Mouse (Mus musculus): ENCODE data around the gene Mcu. TPM values are rescaled to one million over a fixed set of nuclear protein-coding genes. Genes with fewer than 3 reads are reported as not detected.

Mcu gene
- polyA plus RNA-seq (2014; fragmentation: Nextera tagmentation; extraction: Ambion mirVana), result 22.3 and 24.2 TPM in 2 replicates

GRCm38 (mm10) chr10:59616522-59616921 lies at the start of gene Mcu:
Gene Mcu (minus strand): TSS chr10:59616692.
- H3K4me3 ChIP-seq (ENCODE audit: low read depth, low read length), result peak within 1 kb of the TSS; percentile 92
- ATAC-seq (replicated peaks; ENCODE audit: low FRiP score), result peak; percentile 100
- H3K27me3 ChIP-seq (replicated peaks; ENCODE audit: control insufficient read depth, insufficient read depth, low read length), result no peaks in the 10 kb centered on the region
- H3K36me3 ChIP-seq (ENCODE audit: control insufficient read depth, insufficient read depth, low read length), result no peaks in the 10 kb centered on the region; the same call in 1 of the 2 replicates
- H3K9ac ChIP-seq (ENCODE audit: low read depth, low read length), result peak within 1 kb of the TSS; percentile 86
- H3K4me2 ChIP-seq, result peak within 1 kb of the TSS; percentile 85
- no peaks in the 10 kb centered on the region for H3K9me3 ChIP-seq (ENCODE audit: control insufficient read depth, low read length)
- 0 out of 2 replicates have a peak, but pooled peaks cover 2% of the 10 kb centered on the region for H3K4me1 ChIP-seq (replicated peaks; ENCODE audit: control insufficient read depth, insufficient read depth, low read length)
- peak within 1 kb of the TSS; percentile 74 for H3K27ac ChIP-seq (ENCODE audit: low read depth, low read length)
- peak; percentile 94 for DNase-seq (ENCODE audit: low spot score)
- WGBS, result 1% methylated on average over 36 of the region's 36 CpGs

GRCm38 (mm10) chr10:59665503-59666291 lies 49.2 kb upstream of the Mcu start:
- H3K27me3 ChIP-seq (replicated peaks; ENCODE audit: control insufficient read depth, insufficient read depth, low read length), result no peaks in the 10 kb centered on the region
- H3K9ac ChIP-seq (ENCODE audit: low read depth, low read length), result no peak overlapping the region
- H3K4me2 ChIP-seq, result no peak overlapping the region; the same call in 1 of the 2 replicates
- WGBS, result 58% methylated on average over 13 of the region's 13 CpGs
- H3K4me3 ChIP-seq (ENCODE audit: low read depth, low read length), result no peak overlapping the region
- ATAC-seq (replicated peaks; ENCODE audit: low FRiP score) (peak; percentile 45), DNase-seq (ENCODE audit: low spot score) (no peak)
- H3K4me1 ChIP-seq (replicated peaks; ENCODE audit: control insufficient read depth, insufficient read depth, low read length), result peaks cover 5% of the 10 kb centered on the region; the same call in 1 of the 2 replicates
- no peaks in the 10 kb centered on the region for H3K36me3 ChIP-seq (ENCODE audit: control insufficient read depth, insufficient read depth, low read length)
- no peak overlapping the region for H3K27ac ChIP-seq (ENCODE audit: low read depth, low read length)
- H3K9me3 ChIP-seq (ENCODE audit: control insufficient read depth, low read length), result 0 out of 2 replicates have a peak, but pooled peaks cover 1% of the 10 kb centered on the region

DNA sequence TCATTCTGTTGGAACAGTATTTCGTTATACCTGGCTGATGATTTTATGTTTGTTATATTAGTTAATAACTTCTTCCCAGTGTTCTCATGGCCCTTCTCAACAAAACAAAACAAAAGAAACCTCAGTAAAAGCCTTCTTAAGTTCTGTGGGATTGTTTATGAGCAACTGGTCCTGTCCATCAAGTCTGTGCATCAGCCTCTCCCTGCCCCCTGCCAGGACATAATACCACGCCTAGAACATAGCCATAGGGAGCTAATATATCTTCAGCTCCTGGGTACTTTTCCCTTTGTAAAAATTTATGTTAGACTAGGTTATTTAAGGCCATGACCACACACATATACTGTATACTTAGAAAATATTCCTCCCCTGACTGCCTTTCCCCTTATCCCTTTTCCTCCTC lies 48.3 kb upstream of the Mcu start:
- WGBS, result 71% methylated on average over 2 of the region's 2 CpGs

DNA sequence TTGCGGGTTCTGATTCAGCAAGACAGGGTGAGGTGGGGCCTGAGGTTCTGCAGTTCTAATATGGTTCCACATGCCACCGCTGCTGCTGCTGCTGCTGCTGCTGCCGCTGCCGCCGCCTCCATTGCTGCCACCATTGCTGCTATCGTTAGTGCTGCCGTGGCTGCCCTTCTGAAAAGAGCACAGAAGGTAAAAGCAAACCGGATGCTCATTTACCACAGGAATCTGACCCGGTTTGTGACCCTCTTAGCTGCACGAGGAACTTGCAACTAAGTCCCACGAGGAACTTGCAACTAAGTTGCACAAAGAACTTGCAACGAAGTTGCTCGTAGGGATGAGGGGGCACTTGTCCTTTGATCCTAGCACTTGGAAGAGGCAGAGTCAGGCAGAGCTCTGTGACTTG lies 40.3 kb upstream of the Mcu start:
- 0 out of 2 replicates have a peak, but pooled peaks cover 5% of the 10 kb centered on the region for H3K9me3 ChIP-seq (ENCODE audit: control insufficient read depth, low read length)
- ATAC-seq (replicated peaks; ENCODE audit: low FRiP score), result no peak
- H3K27ac ChIP-seq (ENCODE audit: low read depth, low read length), result no peak overlapping the region
- no peaks in the 10 kb centered on the region for H3K4me1 ChIP-seq (replicated peaks; ENCODE audit: control insufficient read depth, insufficient read depth, low read length)
- no peak overlapping the region for H3K4me2 ChIP-seq
- H3K9ac ChIP-seq (ENCODE audit: low read depth, low read length), result no peak overlapping the region
- H3K36me3 ChIP-seq (ENCODE audit: control insufficient read depth, insufficient read depth, low read length), result no peaks in the 10 kb centered on the region
- no peaks in the 10 kb centered on the region for H3K27me3 ChIP-seq (replicated peaks; ENCODE audit: control insufficient read depth, insufficient read depth, low read length)
- no peak for DNase-seq (ENCODE audit: low spot score)
- WGBS, result 65% methylated on average over 13 of the region's 13 CpGs
- H3K4me3 ChIP-seq (ENCODE audit: low read depth, low read length), result no peak overlapping the region

More for the DNA sequence above, 48.3 kb upstream of the Mcu start:
- H3K9ac ChIP-seq (ENCODE audit: low read depth, low read length), result no peak overlapping the region
- ATAC-seq (replicated peaks; ENCODE audit: low FRiP score) (no peak), DNase-seq (ENCODE audit: low spot score) (no peak)
- no peaks in the 10 kb centered on the region for H3K27me3 ChIP-seq (replicated peaks; ENCODE audit: control insufficient read depth, insufficient read depth, low read length)
- H3K4me2 ChIP-seq, result no peak overlapping the region
- H3K9me3 ChIP-seq (ENCODE audit: control insufficient read depth, low read length), result 0 out of 2 replicates have a peak, but pooled peaks cover 5% of the 10 kb centered on the region
- H3K4me1 ChIP-seq (replicated peaks; ENCODE audit: control insufficient read depth, insufficient read depth, low read length), result peaks cover 5% of the 10 kb centered on the region; the same call in 1 of the 2 replicates
- no peaks in the 10 kb centered on the region for H3K36me3 ChIP-seq (ENCODE audit: control insufficient read depth, insufficient read depth, low read length)
- no peak overlapping the region for H3K27ac ChIP-seq (ENCODE audit: low read depth, low read length)
- no peak overlapping the region for H3K4me3 ChIP-seq (ENCODE audit: low read depth, low read length)

DNA sequence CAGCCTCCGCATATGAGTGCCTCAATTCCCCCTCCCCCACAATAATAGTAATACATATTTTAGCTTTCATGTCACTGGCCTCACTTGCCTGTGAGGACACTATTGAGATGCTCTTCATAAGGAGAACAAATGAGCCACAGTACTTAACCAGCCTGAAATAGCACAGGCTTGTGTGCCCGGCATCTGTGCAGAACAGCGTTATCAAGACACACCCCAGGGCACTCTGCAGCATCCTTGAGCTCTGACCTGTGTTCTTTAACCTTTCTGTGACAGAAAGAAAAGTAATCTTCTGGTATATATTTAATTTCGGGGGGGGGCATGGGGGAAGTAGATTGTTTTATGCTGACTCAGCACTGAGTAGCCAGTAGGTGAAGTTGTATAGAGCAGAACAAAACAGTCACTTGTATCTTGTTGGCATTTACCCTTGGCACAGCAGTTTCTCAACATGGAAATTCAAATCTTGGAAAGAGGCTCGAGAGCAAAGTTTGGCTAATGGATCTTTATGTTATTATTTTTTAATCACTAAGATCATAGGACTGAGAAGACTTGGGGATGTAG lies 30.4 kb upstream of the Mcu start:
- H3K4me3 ChIP-seq (ENCODE audit: low read depth, low read length), result no peak overlapping the region
- H3K4me1 ChIP-seq (replicated peaks; ENCODE audit: control insufficient read depth, insufficient read depth, low read length), result no peaks in the 10 kb centered on the region
- H3K36me3 ChIP-seq (ENCODE audit: control insufficient read depth, insufficient read depth, low read length), result no peaks in the 10 kb centered on the region
- no peak overlapping the region for H3K27ac ChIP-seq (ENCODE audit: low read depth, low read length)
- no peak for ATAC-seq (replicated peaks; ENCODE audit: low FRiP score)
- no peaks in the 10 kb centered on the region for H3K27me3 ChIP-seq (replicated peaks; ENCODE audit: control insufficient read depth, insufficient read depth, low read length)
- H3K4me2 ChIP-seq, result no peak overlapping the region
- WGBS, result 88% methylated on average over 5 of the region's 5 CpGs
- no peak overlapping the region for H3K9ac ChIP-seq (ENCODE audit: low read depth, low read length)
- H3K9me3 ChIP-seq (ENCODE audit: control insufficient read depth, low read length), result no peaks in the 10 kb centered on the region; the same call in 1 of the 2 replicates
- DNase-seq (ENCODE audit: low spot score), result no peak

GRCm38 (mm10) chr10:59645153-59645552 lies 28.7 kb upstream of the Mcu start:
- Histone ChIP-seq H3K27me3 (replicated peaks; ENCODE audit: control insufficient read depth, insufficient read depth, low read length) (no peaks in the 10 kb centered on the region), H3K4me3 (ENCODE audit: low read depth, low read length) (no peak overlapping the region), H3K4me1 (replicated peaks; ENCODE audit: control insufficient read depth, insufficient read depth, low read length) (no peaks in the 10 kb centered on the region), H3K27ac (ENCODE audit: low read depth, low read length) (no peak overlapping the region), H3K9ac (ENCODE audit: low read depth, low read length) (no peak overlapping the region), H3K9me3 (ENCODE audit: control insufficient read depth, low read length) (no peaks in the 10 kb centered on the region; the same call in 1 of the 2 replicates), H3K4me2 (peak overlapping the region; percentile 2; the same call in 1 of the 2 replicates), H3K36me3 (ENCODE audit: control insufficient read depth, insufficient read depth, low read length) (no peaks in the 10 kb centered on the region)
- ATAC-seq (replicated peaks; ENCODE audit: low FRiP score), result no peak
- WGBS, result 21% methylated on average over 4 of the region's 4 CpGs
- DNase-seq (ENCODE audit: low spot score), result no peak

- ATAC-seq (replicated peaks; ENCODE audit: low FRiP score) (no peak), DNase-seq (ENCODE audit: low spot score) (no peak)
- H3K9me3 ChIP-seq (ENCODE audit: control insufficient read depth, low read length), result no peaks in the 10 kb centered on the region
- no peaks in the 10 kb centered on the region for H3K36me3 ChIP-seq (ENCODE audit: control insufficient read depth, insufficient read depth, low read length)
- H3K27me3 ChIP-seq (replicated peaks; ENCODE audit: control insufficient read depth, insufficient read depth, low read length), result no peaks in the 10 kb centered on the region
- no peak overlapping the region for H3K4me3 ChIP-seq (ENCODE audit: low read depth, low read length)
- no peaks in the 10 kb centered on the region for H3K4me1 ChIP-seq (replicated peaks; ENCODE audit: control insufficient read depth, insufficient read depth, low read length)
- no peak overlapping the region for H3K27ac ChIP-seq (ENCODE audit: low read depth, low read length)
- WGBS, result 61% methylated on average over 2 of the region's 2 CpGs
- no peak overlapping the region for H3K9ac ChIP-seq (ENCODE audit: low read depth, low read length)
- H3K4me2 ChIP-seq, result no peak overlapping the region
These were observed 28.2 kb upstream of the Mcu start for GRCm38 (mm10) chr10:59644710-59645109.

GRCm38 (mm10) chr10:59643645-59644044 lies 27.2 kb upstream of the Mcu start:
- Histone ChIP-seq H3K4me1 (replicated peaks; ENCODE audit: control insufficient read depth, insufficient read depth, low read length) (no peaks in the 10 kb centered on the region), H3K27ac (ENCODE audit: low read depth, low read length) (no peak overlapping the region), H3K36me3 (ENCODE audit: control insufficient read depth, insufficient read depth, low read length) (no peaks in the 10 kb centered on the region), H3K9ac (ENCODE audit: low read depth, low read length) (no peak overlapping the region), H3K4me2 (no peak overlapping the region), H3K9me3 (ENCODE audit: control insufficient read depth, low read length) (no peaks in the 10 kb centered on the region), H3K4me3 (ENCODE audit: low read depth, low read length) (no peak overlapping the region), H3K27me3 (replicated peaks; ENCODE audit: control insufficient read depth, insufficient read depth, low read length) (no peaks in the 10 kb centered on the region)
- 65% methylated on average over 9 of the region's 9 CpGs for WGBS
- no peak for ATAC-seq (replicated peaks; ENCODE audit: low FRiP score)
- no peak for DNase-seq (ENCODE audit: low spot score)
